Mouse (Mus musculus) spleen, postnatal 36 days (tissue): ENCODE measurements around the gene Pak1.

Experiments
- DNase-seq, 2 experiments: peaks; one replicate each; pipeline ENCODE4 v3.0.0; 2022; ENCODE audit warnings: low spot score in 2 of 2, mixed read lengths in 1 of 2

Gene Pak1

DNA sequence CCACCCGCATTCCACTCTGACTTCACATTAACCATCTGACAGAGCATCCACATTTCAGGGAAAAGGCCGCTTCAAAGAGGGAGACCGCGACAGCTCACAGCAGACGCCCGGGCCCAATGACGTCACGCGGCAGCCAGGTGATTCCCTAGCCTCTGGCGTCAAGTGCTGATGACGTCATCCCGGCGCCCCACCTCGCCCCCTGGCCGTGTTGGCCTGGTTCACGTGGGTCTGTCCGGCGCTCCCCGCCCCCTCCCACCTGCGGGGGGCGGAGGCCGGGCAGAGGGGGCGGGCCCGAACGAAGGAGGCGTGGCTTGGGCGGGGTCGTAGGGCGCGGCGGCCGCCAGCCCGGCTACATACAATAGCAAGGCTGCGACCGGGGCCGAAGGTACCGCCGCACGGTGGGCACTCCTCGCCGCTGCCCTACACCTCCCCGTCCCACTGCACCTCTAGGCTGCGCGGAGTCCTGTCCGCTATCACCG lies at the start of gene Pak1:
Gene Pak1, plus strand, starts transcription at position 352 of the 479 bp plus-strand sequence.
- DNase-seq: peak; percentile 43 to 44

GRCm38 (mm10) chr7:97740948-97741347 lies 47.4 kb upstream of the Pak1 start:
- no peak for DNase-seq

DNA sequence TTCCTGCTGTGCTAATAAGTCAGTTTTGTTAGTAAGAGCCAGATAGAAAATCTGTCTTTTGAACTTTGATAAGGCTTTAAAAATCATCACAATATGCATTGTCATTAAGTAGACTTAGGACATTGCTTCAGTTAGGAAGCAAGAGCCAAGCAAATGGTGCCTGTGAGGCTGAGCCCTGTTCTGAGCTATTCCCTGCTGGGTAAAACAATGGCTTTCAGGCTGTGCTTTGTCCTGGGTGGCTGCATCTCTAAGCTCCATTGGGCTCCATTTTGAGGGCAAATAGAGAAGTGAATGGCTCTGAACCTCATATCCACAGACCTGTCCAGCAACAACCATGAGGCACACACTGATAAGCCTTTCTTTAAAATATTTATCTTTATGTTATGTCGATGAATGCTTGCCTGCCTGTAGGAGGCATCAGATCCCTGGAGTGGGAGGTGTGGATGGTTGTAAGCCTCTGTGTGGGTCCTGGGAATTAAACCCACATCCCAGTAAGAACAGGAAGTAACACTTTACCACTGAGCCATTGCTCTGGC lies 46.5 kb upstream of the Pak1 start:
- DNase-seq: no peak

DNA sequence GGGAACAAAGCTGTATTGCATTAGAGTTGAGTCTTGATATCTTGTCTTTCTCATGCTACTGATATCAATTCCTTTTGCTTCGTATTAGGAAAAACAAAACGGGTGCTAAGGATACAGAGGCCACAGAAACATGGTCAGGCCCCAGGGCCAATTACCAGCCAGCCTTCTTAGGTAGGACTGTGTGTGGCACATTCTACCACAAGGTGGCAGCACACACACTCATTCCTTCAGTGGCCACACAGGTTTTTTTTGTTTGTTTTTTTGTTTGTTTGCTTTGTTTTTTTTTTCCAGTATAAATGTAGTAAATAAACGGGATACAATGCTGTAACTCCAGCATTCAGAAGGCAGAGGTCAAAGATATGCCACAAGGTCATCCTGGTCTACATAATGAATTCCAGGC lies 43.0 kb upstream of the Pak1 start:
- DNase-seq: peak in 1 of 2 experiments; percentile 29

DNA sequence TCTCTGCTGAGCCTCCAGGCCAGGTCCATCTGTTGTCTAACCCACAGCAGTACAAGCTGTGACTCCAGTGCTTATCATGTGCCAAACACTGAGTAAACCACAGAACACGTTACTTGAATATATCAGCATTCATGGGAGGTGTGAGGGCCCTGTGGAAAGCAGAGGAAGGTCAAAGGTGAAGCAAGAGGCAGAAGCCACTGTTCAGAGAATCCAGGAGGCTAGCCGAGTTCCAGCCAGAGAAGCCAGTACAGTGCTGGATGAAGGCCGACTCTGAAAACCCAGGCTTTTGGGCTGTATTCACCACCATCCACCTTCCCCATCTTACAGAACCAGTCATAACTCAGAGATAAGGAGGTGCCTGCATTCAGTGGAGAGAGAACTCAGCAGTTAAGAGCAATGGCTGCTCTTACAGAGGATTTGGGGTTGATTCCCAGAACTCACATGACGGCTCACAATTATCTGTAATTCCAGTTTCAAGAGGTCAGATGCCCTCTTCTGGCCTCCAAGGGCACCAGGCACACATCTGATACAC lies 41.1 kb upstream of the Pak1 start:
- no peak for DNase-seq

- DNase-seq: peak; percentile 71 to 77
These were observed 40.4 kb upstream of the Pak1 start for GRCm38 (mm10) chr7:97747787-97748497.

DNA sequence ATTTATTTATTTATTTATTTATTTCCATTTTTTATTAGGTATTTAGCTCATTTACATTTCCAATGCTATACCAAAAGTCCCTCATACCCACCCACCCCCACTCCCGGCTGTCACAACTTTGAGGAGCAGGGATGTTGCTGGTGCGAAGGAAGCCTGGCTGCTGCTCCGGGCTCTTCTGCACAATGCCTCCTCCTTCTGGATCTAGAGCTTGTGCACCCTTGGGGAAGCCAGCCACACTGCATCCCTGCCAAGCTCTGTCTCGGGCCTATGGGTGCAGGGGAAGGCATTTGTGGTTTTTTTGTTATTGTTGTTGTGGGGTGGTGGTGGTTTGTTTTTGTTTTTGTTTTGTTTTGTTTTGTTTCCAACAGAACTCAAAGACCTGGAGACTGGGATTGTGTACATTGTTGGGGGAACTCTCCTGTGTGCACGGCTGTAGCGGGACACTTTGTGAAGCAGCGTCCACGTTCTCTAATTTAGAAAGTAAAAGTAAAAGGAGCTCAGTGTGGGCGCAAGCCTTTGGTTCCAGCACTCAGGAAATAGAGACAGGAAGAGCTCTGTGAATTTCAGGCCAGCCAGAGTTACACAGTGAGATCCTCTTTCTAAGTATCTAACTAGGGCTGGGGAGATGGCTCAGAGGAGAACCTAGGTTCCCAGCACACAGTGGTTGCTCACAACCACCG lies 39.7 kb upstream of the Pak1 start:
- peak; percentile 56 to 61 for DNase-seq

DNA sequence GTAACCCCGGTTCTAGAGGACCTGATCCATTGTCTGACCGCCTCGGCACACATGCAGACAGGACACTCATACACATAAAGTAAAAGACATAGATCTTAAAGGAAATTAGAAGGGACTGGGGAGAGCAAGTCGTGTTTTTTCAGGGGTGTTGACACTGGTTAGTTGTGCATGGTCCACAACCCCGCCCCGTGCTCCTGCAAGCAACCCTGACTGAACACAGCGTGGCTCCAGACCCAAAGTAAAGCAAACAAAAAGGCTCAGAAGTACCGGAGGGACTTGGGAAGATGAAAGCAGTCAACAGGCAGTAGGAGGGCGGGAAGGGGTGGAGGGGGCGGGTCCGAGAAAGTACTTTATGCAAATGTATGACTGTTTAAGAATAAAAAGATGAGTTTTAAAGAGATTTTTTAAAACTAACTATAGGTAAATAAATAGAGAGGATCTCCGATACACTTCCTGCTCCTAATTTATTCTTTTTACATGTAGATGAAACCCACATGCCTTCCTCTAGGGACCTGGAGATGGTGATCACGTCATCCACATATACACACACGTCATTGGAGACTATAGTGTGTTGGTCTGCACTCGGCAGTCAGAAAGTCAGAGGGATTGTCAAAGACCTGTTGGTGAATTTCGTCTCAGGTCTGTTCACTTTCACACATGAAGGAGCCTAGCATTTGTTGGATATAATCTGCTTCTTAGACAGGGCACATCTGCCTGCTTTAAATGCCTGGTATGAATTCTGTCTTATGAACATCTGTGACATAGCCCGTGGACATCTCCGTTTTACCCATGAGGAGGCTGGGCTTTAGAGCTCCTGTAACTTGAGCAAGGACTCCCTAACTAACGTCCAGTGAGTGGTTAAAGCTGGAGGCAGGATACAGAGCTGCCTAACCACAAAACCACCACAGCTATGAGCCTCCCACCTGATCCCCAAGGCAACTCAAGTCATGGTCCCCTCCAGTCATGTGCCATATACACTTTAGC lies 38.8 kb upstream of the Pak1 start:
- DNase-seq: peak; percentile 14 to 29

GRCm38 (mm10) chr7:97756967-97757881 lies 31.1 kb upstream of the Pak1 start:
- DNase-seq: no peak

GRCm38 (mm10) chr7:97764591-97764990 lies 23.8 kb upstream of the Pak1 start:
- no peak for DNase-seq

- peak; percentile 12 to 29 for DNase-seq
These were observed 23.0 kb upstream of the Pak1 start for GRCm38 (mm10) chr7:97765181-97765962.

DNA sequence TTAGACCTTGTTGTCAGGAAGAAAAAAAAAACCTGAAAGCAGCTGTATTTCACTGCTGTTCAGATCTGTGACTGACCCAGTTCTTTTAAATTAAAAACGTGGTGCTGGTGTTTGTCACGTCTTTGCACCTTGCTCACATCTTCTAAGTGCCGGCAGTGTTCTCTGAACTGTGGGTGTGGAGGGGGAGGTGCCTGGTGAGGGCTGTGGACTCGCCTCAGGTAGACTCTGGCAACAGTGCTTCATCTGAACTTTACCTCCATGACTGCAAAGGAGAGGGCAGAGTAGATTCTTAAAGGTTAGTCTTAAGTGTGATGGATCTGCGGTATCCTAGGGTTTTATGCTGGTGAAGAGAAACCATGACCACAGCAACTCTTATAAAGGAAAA lies 22.4 kb upstream of the Pak1 start:
- DNase-seq: no peak

- DNase-seq: no peak
These were observed 21.8 kb upstream of the Pak1 start for GRCm38 (mm10) chr7:97766406-97767166.

DNA sequence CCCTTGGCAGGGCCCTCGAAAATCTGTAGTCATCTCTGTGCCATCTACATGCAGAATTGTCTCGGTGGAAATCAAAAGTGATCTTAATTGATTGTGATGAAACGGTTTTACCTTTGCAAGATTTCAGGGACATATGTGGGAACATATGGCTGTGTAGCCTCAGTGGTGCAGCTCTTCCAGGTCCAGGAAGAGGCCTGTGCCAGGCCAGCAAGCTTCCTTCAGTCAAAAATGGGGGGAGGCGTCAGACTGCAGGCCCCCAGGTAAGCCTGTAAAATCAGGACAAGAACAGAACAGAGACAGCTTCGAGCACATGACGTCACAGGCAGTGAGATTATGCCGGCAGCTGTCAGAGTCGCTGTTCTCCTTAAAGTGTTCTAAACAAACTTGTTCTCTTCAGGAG lies 20.5 kb upstream of the Pak1 start:
- DNase-seq: no peak

GRCm38 (mm10) chr7:97769020-97769419 lies 19.3 kb upstream of the Pak1 start:
- DNase-seq: no peak

GRCm38 (mm10) chr7:97770841-97771620 lies 17.3 kb upstream of the Pak1 start:
- DNase-seq: no peak

- DNase-seq: no peak
These were observed 13.0 kb upstream of the Pak1 start for GRCm38 (mm10) chr7:97775380-97775779.

DNA sequence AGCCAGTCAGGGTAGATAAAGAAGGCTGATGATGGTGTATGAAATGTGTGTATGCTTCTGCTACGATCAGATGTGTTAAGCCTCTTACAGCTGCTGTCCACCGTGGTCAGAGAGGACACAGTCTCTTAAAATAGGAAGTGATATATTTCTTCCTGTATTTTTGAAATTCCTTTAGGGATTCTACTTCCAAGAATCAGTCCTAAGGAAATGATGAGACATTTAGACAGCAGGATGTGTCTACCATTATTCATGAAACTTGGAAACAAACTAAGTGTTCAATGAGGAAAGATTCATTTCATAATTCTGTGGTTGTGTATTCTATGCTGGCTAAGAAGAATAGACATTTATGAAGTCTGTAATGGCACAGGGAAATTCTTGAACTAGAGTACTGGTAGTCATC lies 12.4 kb upstream of the Pak1 start:
- no peak for DNase-seq
